In the genomic region with DNA sequence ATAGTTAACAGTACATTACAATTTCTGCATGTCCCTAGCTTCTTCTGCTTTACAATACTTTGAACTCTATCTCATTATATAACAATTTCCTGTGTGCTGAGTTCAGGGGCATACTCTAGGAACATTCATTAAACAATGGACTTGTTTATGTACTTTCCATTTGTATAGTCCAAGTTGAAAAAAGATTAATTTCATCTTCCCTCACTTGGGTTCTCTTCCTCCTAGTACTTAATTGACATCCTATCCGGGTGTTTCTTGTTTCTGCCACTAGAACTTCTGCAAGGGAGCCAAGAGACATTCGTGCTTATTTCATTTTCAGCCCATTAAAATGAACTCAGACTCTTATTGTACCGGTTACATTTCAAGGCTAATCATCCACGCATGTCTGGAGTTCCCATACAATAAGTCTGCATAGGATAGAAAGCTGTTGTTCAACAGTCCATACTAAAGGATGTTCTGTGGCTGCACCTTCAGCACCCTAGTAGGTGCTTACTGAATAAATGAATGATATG, we compare ENCODE assay signal across 28 mouse cellular contexts. TPM values are rescaled to one million over a fixed set of nuclear protein-coding genes. Genes with fewer than 3 reads are reported as not detected.
DNase-seq lines count a peak whose midpoint lies in the region; ATAC-seq and TF ChIP-seq lines count a peak whose summit lies in the region.
"Had no signal": no experiment of that assay in that cellular context is flagged by ENCODE, and none has a peak within 500 bp of the region (broad histone marks: within the 10 kb centered on the region; RNA-seq: fewer than 3 reads in every experiment).

No protein-coding gene starts in this region.

- DNase-seq in lung, embryonic 14.5 days, result peak; percentile 16
- no peak for DNase-seq in lung, postnatal 14 days
- peak; percentile 55 for DNase-seq in lung, postnatal 0 days (ENCODE audit: low spot score)
- DNase-seq in lung, postnatal 4 days, result no peak
- DNase-seq in lung, postnatal 36 days, result peak; percentile 19
- no peak for DNase-seq in liver, embryonic 11.5 days (ENCODE audit: low spot score)
- DNase-seq: adrenal gland, adult 2 months; adrenal gland, postnatal 10 days; adrenal gland, postnatal 25 days; B cell, adult 2 months; cerebellum, adult 11 months; cerebellum, adult 18-20 months; cerebellum, adult 8-10 months; cerebellum, adult 9-11 months; cerebellum, postnatal 14 days; cerebellum, postnatal 36 days; embryo, embryonic 11 days had no signal

- H3K4me1 ChIP-seq in lung, embryonic 14.5 days (ENCODE audit: insufficient read depth), result no peaks in the 10 kb centered on the region
- H3K4me1 ChIP-seq in lung, postnatal 0 days (ENCODE audit: insufficient read depth, low read depth, low read length), result no peaks in the 10 kb centered on the region
- peaks cover 7% of the 10 kb centered on the region for H3K4me1 ChIP-seq in E14TG2a.4 (replicated peaks; ENCODE audit: low read depth, low read length)
- no peaks in the 10 kb centered on the region for H3K4me1 ChIP-seq in liver, embryonic 11.5 days (replicated peaks; ENCODE audit: control insufficient read depth, insufficient read depth, low read length)
- H3K4me1 ChIP-seq: embryonic facial prominence, embryonic 13.5 days; embryonic facial prominence, embryonic 15.5 days; forebrain, embryonic 12.5 days had no signal

- H3K4me2 ChIP-seq in lung, embryonic 14.5 days, result no peak overlapping the region
- H3K4me2 ChIP-seq in lung, postnatal 0 days (replicated peaks; ENCODE audit: low read depth, low read length), result no peak overlapping the region
- H3K4me2 ChIP-seq in liver, embryonic 11.5 days, result no peak overlapping the region
- H3K4me2 ChIP-seq: embryonic facial prominence, embryonic 13.5 days; embryonic facial prominence, embryonic 15.5 days; forebrain, embryonic 12.5 days had no signal

- H3K27ac ChIP-seq in lung, embryonic 14.5 days (ENCODE audit: low read depth), result no peak overlapping the region
- H3K27ac ChIP-seq in lung, postnatal 0 days (ENCODE audit: low read length), result no peak overlapping the region
- no peak overlapping the region for H3K27ac ChIP-seq in liver, embryonic 11.5 days (ENCODE audit: low read depth, low read length)
- H3K27ac ChIP-seq: embryonic facial prominence, embryonic 13.5 days; embryonic facial prominence, embryonic 15.5 days; forebrain, embryonic 10.5 days; forebrain, embryonic 12.5 days had no signal

- TF ChIP-seq CTCF in lung, embryonic 14.5 days (IDR thresholded peaks at IDR 0.05; ENCODE audit: low read depth), result no peak
- no peak for TF ChIP-seq CTCF in lung, postnatal 0 days (IDR thresholded peaks at IDR 0.05)
- TF ChIP-seq CTCF in E14TG2a.4 (conservative IDR thresholded peaks at IDR 0.05; ENCODE audit: low read length), result no peak

- 70% methylated on average over 4 of the region's 4 CpGs for WGBS in lung, embryonic 14.5 days
- 58% methylated on average over 4 of the region's 4 CpGs for WGBS in lung, postnatal 0 days
- WGBS in liver, embryonic 11.5 days, result 86% methylated on average over 4 of the region's 4 CpGs

- ATAC-seq in lung, embryonic 14.5 days (ENCODE audit: insufficient read depth), result peak; percentile 4; the same call in 1 of the 2 replicates
- ATAC-seq in lung, postnatal 0 days, result peak; percentile 66
- ATAC-seq in liver, embryonic 11.5 days (replicated peaks; ENCODE audit: low FRiP score), result no peak
- ATAC-seq: CD4-positive, CD25-positive, alpha-beta regulatory T cell, adult 4 months; forebrain, embryonic 14.5 days had no signal

- no peak overlapping the region for H3K4me3 ChIP-seq in lung, embryonic 14.5 days (ENCODE audit: low read depth, low read length)
- no peak overlapping the region for H3K4me3 ChIP-seq in lung, postnatal 0 days (ENCODE audit: low read depth, low read length)
- H3K4me3 ChIP-seq in E14TG2a.4 (replicated peaks; ENCODE audit: low read length), result peak overlapping the region; percentile 59; the same call in 1 of the 2 replicates
- no peak overlapping the region for H3K4me3 ChIP-seq in liver, embryonic 11.5 days (ENCODE audit: low read depth, low read length)
- H3K4me3 ChIP-seq: embryonic facial prominence, embryonic 13.5 days; embryonic facial prominence, embryonic 15.5 days; erythroblast, embryonic 14.5 days; forebrain, embryonic 10.5 days; forebrain, embryonic 12.5 days had no signal

- TF ChIP-seq EP300 in lung, postnatal 0 days (IDR thresholded peaks at IDR 0.05), result no peak

- no peak overlapping the region for H3K9ac ChIP-seq in lung, embryonic 14.5 days
- H3K9ac ChIP-seq in lung, postnatal 0 days (replicated peaks; ENCODE audit: low read depth), result no peak overlapping the region
- H3K9ac ChIP-seq in liver, embryonic 11.5 days (ENCODE audit: low read depth, low read length), result no peak overlapping the region
- H3K9ac ChIP-seq: embryonic facial prominence, embryonic 13.5 days; embryonic facial prominence, embryonic 15.5 days; forebrain, embryonic 12.5 days had no signal

- H3K9me3 ChIP-seq in lung, embryonic 14.5 days (ENCODE audit: low read depth, low read length), result no peaks in the 10 kb centered on the region
- H3K9me3 ChIP-seq in lung, postnatal 0 days (ENCODE audit: low read length), result no peaks in the 10 kb centered on the region
- H3K9me3 ChIP-seq in E14TG2a.4 (ENCODE audit: low read length), result no peaks in the 10 kb centered on the region
- H3K9me3 ChIP-seq in liver, embryonic 11.5 days (ENCODE audit: control insufficient read depth, low read length), result no peaks in the 10 kb centered on the region
- H3K9me3 ChIP-seq: embryonic facial prominence, embryonic 13.5 days; embryonic facial prominence, embryonic 15.5 days; forebrain, embryonic 10.5 days; forebrain, embryonic 12.5 days had no signal

- H3K36me3 ChIP-seq in lung, embryonic 14.5 days (ENCODE audit: insufficient read depth), result no peaks in the 10 kb centered on the region
- H3K36me3 ChIP-seq in lung, postnatal 0 days (ENCODE audit: insufficient read depth, low read length), result no peaks in the 10 kb centered on the region
- H3K36me3 ChIP-seq in E14TG2a.4 (ENCODE audit: insufficient read depth, low read length), result no peaks in the 10 kb centered on the region
- peaks cover 2% of the 10 kb centered on the region; the same call in 1 of the 2 replicates for H3K36me3 ChIP-seq in liver, embryonic 11.5 days (ENCODE audit: control insufficient read depth, insufficient read depth, low read length)

- H3K27me3 ChIP-seq in lung, embryonic 14.5 days (ENCODE audit: insufficient read depth, low read length), result no peaks in the 10 kb centered on the region
- H3K27me3 ChIP-seq in lung, postnatal 0 days (replicated peaks; ENCODE audit: insufficient read depth, low read length), result no peaks in the 10 kb centered on the region
- no peaks in the 10 kb centered on the region for H3K27me3 ChIP-seq in E14TG2a.4 (ENCODE audit: insufficient read depth, low read length)
- no peaks in the 10 kb centered on the region for H3K27me3 ChIP-seq in liver, embryonic 11.5 days (replicated peaks; ENCODE audit: control insufficient read depth, insufficient read depth, low read length)
- H3K27me3 ChIP-seq: CH12.LX; embryonic facial prominence, embryonic 13.5 days; embryonic facial prominence, embryonic 15.5 days; forebrain, embryonic 12.5 days had no signal

RNA-seq across cellular contexts. Expression of gene Lig1, which starts 8.3 kb away (rescaled TPM):
- polyA plus RNA-seq in lung, embryonic 14.5 days (2014; fragmentation: Nextera tagmentation; extraction: Ambion mirVana), result 122 and 135 TPM in 2 replicates
- polyA plus RNA-seq in lung, postnatal 0 days (2015; fragmentation: Nextera tagmentation; extraction: Ambion mirVana), result 16.5 and 20.2 TPM in 2 replicates
- polyA plus RNA-seq in liver, embryonic 11.5 days (2014; fragmentation: Nextera tagmentation; extraction: Ambion mirVana), result 171 and 177 TPM in 2 replicates

RNA-seq across cellular contexts. Expression of gene Zswim9, which starts 9.7 kb away (rescaled TPM):
- 8.1 and 10.2 TPM in 2 replicates for polyA plus RNA-seq in lung, embryonic 14.5 days (2014; fragmentation: Nextera tagmentation; extraction: Ambion mirVana)
- 4.7 and 5.5 TPM in 2 replicates for polyA plus RNA-seq in lung, postnatal 0 days (2015; fragmentation: Nextera tagmentation; extraction: Ambion mirVana)
- polyA plus RNA-seq in liver, embryonic 11.5 days (2014; fragmentation: Nextera tagmentation; extraction: Ambion mirVana), result 2.9 and 4.0 TPM in 2 replicates

RNA-seq across cellular contexts. Expression of gene Pla2g4c, which starts 55.6 kb away (rescaled TPM):
- polyA plus RNA-seq in lung, embryonic 14.5 days (2014; fragmentation: Nextera tagmentation; extraction: Ambion mirVana), result 1.5 and 1.6 TPM in 2 replicates
- polyA plus RNA-seq in lung, postnatal 0 days (2015; fragmentation: Nextera tagmentation; extraction: Ambion mirVana), result 1.2 and 1.5 TPM in 2 replicates
- 1.3 and 2.1 TPM in 2 replicates for polyA plus RNA-seq in liver, embryonic 11.5 days (2014; fragmentation: Nextera tagmentation; extraction: Ambion mirVana)

RNA-seq across cellular contexts. Expression of gene Vmn1r89, which starts 56.0 kb away (rescaled TPM):
- polyA plus RNA-seq in lung, embryonic 14.5 days (2014; fragmentation: Nextera tagmentation; extraction: Ambion mirVana), result not detected in 2 replicates
- not detected in 2 replicates for polyA plus RNA-seq in lung, postnatal 0 days (2015; fragmentation: Nextera tagmentation; extraction: Ambion mirVana)
- polyA plus RNA-seq in liver, embryonic 11.5 days (2014; fragmentation: Nextera tagmentation; extraction: Ambion mirVana), result not detected in 2 replicates
- polyA plus RNA-seq: adrenal gland, adult 2 months; brain, embryonic 14.5 days; CD4-positive, CD25-positive, alpha-beta regulatory T cell, adult 4 months; embryonic facial prominence, embryonic 11.5 days; embryonic facial prominence, embryonic 13.5 days; embryonic facial prominence, embryonic 15.5 days; erythroblast, embryonic 14.5 days; forebrain, embryonic 10.5 days; forebrain, embryonic 12.5 days; forebrain, embryonic 14.5 days had no signal

Comparison
In these comparisons a context has a peak if more than half of its experiments do, and no peak if none do; other contexts are left out.
1. DNase-seq: peak in lung, embryonic 14.5 days (single experiment), lung, postnatal 0 days (single experiment) and lung, postnatal 36 days (single experiment); none in lung, postnatal 14 days (single experiment), lung, postnatal 4 days (0 of 2) and liver, embryonic 11.5 days (single experiment).